Mouse (Mus musculus) heart, postnatal 0 days (tissue): ENCODE measurements around the gene Dock3. TPM values are rescaled to one million over a fixed set of nuclear protein-coding genes. Genes with fewer than 3 reads are reported as not detected.
A peak's percentile ranks its signal among the peaks of the same experiment; 100 is the strongest.

ENCODE experiments used
- ATAC-seq: fragments of 200-750 bp; cut with Nextera tagmentation; 2 replicates; pipeline ENCODE4 v1.8.0; 2017; ENCODE audit warnings: low read depth, moderate number of reproducible peaks, moderate library complexity; ENCODE audit not compliant: insufficient read depth
- DNase-seq: peaks from one replicate; pipeline ENCODE4 v3.0.0-alpha.2; 2016; ENCODE audit warnings: low spot score
- H3K27ac ChIP-seq: fragments of 300-500 bp; sonication (generic); 2 replicates; pipeline ENCODE4 v1.5.1; 2014; ENCODE audit warnings: low read depth, mild to moderate bottlenecking
- H3K27me3 ChIP-seq: fragments of 300-500 bp; sonication (generic); 2 replicates; pipeline ENCODE4 v1.6.1; 2014; ENCODE audit warnings: low read length, mixed read lengths; ENCODE audit not compliant: control insufficient read depth, insufficient read depth
- H3K36me3 ChIP-seq: fragments of 300-500 bp; sonication (generic); replicated peaks from 2 replicates; pipeline ENCODE4 v1.6.1; 2014; ENCODE audit warnings: low read length, mixed read lengths; ENCODE audit not compliant: control insufficient read depth, insufficient read depth
- H3K4me1 ChIP-seq: fragments of 300-500 bp; sonication (generic); 2 replicates; pipeline ENCODE4 v1.6.1; 2014; ENCODE audit warnings: antibody characterized with exemption; ENCODE audit not compliant: control insufficient read depth, insufficient read depth
- H3K4me2 ChIP-seq: fragments of 300-500 bp; sonication (generic); 2 replicates; pipeline ENCODE4 v1.6.1; 2014; ENCODE audit warnings: low read depth, mild to moderate bottlenecking, low read length, moderate library complexity
- H3K4me3 ChIP-seq: fragments of 300-500 bp; sonication (generic); 2 replicates; pipeline ENCODE4 v1.5.1; 2014; ENCODE audit warnings: low read depth, low read length
- H3K9ac ChIP-seq: fragments of 300-500 bp; sonication (generic); replicated peaks from 2 replicates; pipeline ENCODE4 v1.6.1; 2014; ENCODE audit warnings: low read depth, low read length, mixed read lengths
- H3K9me3 ChIP-seq: fragments of 300-500 bp; sonication (generic); replicated peaks from 2 replicates; pipeline ENCODE4 v1.6.1; 2016; ENCODE audit warnings: low read length; ENCODE audit not compliant: control insufficient read depth
- CTCF ChIP-seq: IDR thresholded peaks from 2 replicates; pipeline ENCODE4 v1.5.1; 2016; ENCODE audit warnings: antibody characterized with exemption, control low read depth, low read depth
- EP300 ChIP-seq: IDR thresholded peaks from 2 replicates; pipeline ENCODE4 v1.6.1; 2016; ENCODE audit warnings: antibody characterized with exemption, low read depth
- WGBS: fragments of 180-500 bp; shearing (Covaris S2); extraction: QIAGEN DNeasy Blood & Tissue Kit; methylation state at CpG from one replicate; pipeline ENCODE4 v1.1.7; 2014; 5-methylcytosine and 5-hydroxymethylcytosine counted together
- polyA plus RNA-seq: library from polyadenylated mRNA; unstranded; fragments of >200 nt; fragmentation: Nextera tagmentation; extraction: Ambion mirVana; gene quantifications from 2 replicates; pipeline ENCODE4 v1.2.1, GENCODE M21; 2015
- total RNA-seq: library from RNA; depleted of rRNA; stranded (reverse); fragments of >200 nt; gene quantifications from 2 replicates; pipeline ENCODE4 v1.2.3, GENCODE M21; 2014; ENCODE audit warnings: low replicate concordance

Dock3 gene
- total and polyA plus RNA-seq, 2 experiments from 2014 or later, result 0.16 to 11.6 TPM

GRCm38 (mm10) chr9:107263912-107264311 lies 32.2 kb upstream of the Dock3 start:
- no peaks in the 10 kb centered on the region for H3K9me3 ChIP-seq
- H3K27ac ChIP-seq, result no peak overlapping the region
- 91% methylated on average over 5 of the region's 5 CpGs for WGBS
- H3K4me2 ChIP-seq, result no peak overlapping the region
- DNase-seq (no peak), ATAC-seq (no peak)
- no peaks in the 10 kb centered on the region for H3K27me3 ChIP-seq
- H3K4me3 ChIP-seq, result no peak overlapping the region
- no peak for TF ChIP-seq EP300
- TF ChIP-seq CTCF, result no peak
- H3K9ac ChIP-seq, result no peak overlapping the region
- H3K36me3 ChIP-seq, result no peaks in the 10 kb centered on the region
- H3K4me1 ChIP-seq, result peaks cover 13% of the 10 kb centered on the region

- ATAC-seq (no peak), DNase-seq (no peak)
- 82% methylated on average over 7 of the region's 7 CpGs for WGBS
- Histone ChIP-seq H3K36me3 (no peaks in the 10 kb centered on the region), H3K27me3 (no peaks in the 10 kb centered on the region), H3K4me1 (peaks cover 13% of the 10 kb centered on the region), H3K9ac (no peak overlapping the region), H3K4me3 (no peak overlapping the region), H3K4me2 (no peak overlapping the region), H3K9me3 (no peaks in the 10 kb centered on the region), H3K27ac (no peak overlapping the region)
- TF ChIP-seq EP300 (no peak), CTCF (no peak)
These were observed 30.7 kb upstream of the Dock3 start for GRCm38 (mm10) chr9:107262375-107262774.

DNA sequence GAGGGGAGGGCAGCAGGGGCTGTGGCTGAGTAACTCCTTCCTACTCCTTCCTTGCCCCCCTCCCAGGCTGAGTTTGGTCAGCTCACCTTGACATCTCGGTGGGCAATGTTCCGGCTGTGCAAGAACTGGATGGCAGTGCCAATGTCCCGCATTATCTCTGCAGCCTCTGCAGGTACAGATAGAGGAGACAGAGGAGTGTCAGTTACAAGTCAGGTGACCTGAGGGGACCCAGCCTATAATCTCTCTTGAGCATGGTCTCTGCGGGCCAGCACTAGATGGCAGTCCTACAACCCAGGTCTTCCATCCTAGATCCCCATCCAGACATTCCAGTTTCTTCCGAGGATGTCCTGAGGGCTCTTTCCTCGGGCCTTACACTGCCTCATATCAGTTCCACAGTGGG lies 30.1 kb upstream of the Dock3 start:
- no peak overlapping the region for H3K4me3 ChIP-seq
- WGBS, result 65% methylated on average over 6 of the region's 6 CpGs
- H3K36me3 ChIP-seq, result no peaks in the 10 kb centered on the region
- no peak overlapping the region for H3K4me2 ChIP-seq
- no peaks in the 10 kb centered on the region for H3K9me3 ChIP-seq
- no peaks in the 10 kb centered on the region for H3K27me3 ChIP-seq
- ATAC-seq (no peak), DNase-seq (no peak)
- no peak overlapping the region for H3K27ac ChIP-seq
- H3K9ac ChIP-seq, result no peak overlapping the region
- TF ChIP-seq EP300 (no peak), CTCF (no peak)
- peaks cover 13% of the 10 kb centered on the region for H3K4me1 ChIP-seq

DNA sequence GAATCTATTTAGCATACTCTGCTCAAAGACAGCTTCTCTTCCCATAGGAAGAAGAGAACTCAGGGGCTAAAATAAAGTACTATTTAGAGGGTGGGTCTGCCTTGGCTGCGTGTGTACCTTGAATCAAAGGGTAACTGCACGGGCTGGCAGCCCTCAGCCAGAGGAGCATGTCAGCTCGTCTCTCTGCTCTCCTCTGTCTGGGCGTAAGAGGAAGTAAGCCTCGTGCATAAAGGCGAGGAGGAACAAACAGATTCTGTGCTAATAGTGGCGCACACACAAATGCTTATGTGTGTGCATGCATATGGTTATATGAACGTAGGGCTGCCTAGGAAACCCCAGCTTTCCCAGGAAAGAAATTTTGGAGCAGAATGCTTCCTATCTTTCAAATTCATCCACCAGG lies 29.1 kb upstream of the Dock3 start:
- H3K9me3 ChIP-seq, result no peaks in the 10 kb centered on the region
- H3K36me3 ChIP-seq, result no peaks in the 10 kb centered on the region
- H3K4me2 ChIP-seq, result no peak overlapping the region
- H3K4me1 ChIP-seq, result peaks cover 13% of the 10 kb centered on the region
- WGBS, result 61% methylated on average over 8 of the region's 8 CpGs
- H3K9ac ChIP-seq, result no peak overlapping the region
- DNase-seq (no peak), ATAC-seq (no peak)
- no peaks in the 10 kb centered on the region for H3K27me3 ChIP-seq
- no peak overlapping the region for H3K27ac ChIP-seq
- no peak overlapping the region for H3K4me3 ChIP-seq
- TF ChIP-seq CTCF (no peak), EP300 (no peak)

- 75% methylated on average over 2 of the region's 2 CpGs for WGBS
- H3K9ac ChIP-seq, result no peak overlapping the region
These were observed 28.7 kb upstream of the Dock3 start for GRCm38 (mm10) chr9:107260429-107260828.

GRCm38 (mm10) chr9:107259571-107259970 lies 27.9 kb upstream of the Dock3 start:
- H3K9me3 ChIP-seq, result no peaks in the 10 kb centered on the region
- ATAC-seq (peak; percentile 54), DNase-seq (peak; percentile 76)
- WGBS, result 9% methylated on average over 6 of the region's 6 CpGs
- no peaks in the 10 kb centered on the region for H3K27me3 ChIP-seq
- H3K36me3 ChIP-seq, result no peaks in the 10 kb centered on the region
- H3K9ac ChIP-seq, result no peak overlapping the region
- TF ChIP-seq EP300 (no peak), CTCF (no peak)
- H3K27ac ChIP-seq, result peak overlapping the region; percentile 75
- H3K4me3 ChIP-seq, result no peak overlapping the region
- peak overlapping the region; percentile 22; the same call in 1 of the 2 replicates for H3K4me2 ChIP-seq
- peaks cover 21% of the 10 kb centered on the region for H3K4me1 ChIP-seq

More at GRCm38 (mm10) chr9:107260429-107260828, 28.7 kb upstream of the Dock3 start:
- Histone ChIP-seq H3K27ac (no peak overlapping the region), H3K4me3 (no peak overlapping the region), H3K4me2 (no peak overlapping the region), H3K4me1 (peaks cover 14% of the 10 kb centered on the region), H3K9me3 (no peaks in the 10 kb centered on the region), H3K36me3 (no peaks in the 10 kb centered on the region), H3K27me3 (no peaks in the 10 kb centered on the region)
- no peak for ATAC-seq
- no peak for TF ChIP-seq CTCF
- no peak for TF ChIP-seq EP300
- DNase-seq, result no peak
